Mouse (Mus musculus): ENCODE results near the gene Adamts7.

Adamts7 gene

DNA sequence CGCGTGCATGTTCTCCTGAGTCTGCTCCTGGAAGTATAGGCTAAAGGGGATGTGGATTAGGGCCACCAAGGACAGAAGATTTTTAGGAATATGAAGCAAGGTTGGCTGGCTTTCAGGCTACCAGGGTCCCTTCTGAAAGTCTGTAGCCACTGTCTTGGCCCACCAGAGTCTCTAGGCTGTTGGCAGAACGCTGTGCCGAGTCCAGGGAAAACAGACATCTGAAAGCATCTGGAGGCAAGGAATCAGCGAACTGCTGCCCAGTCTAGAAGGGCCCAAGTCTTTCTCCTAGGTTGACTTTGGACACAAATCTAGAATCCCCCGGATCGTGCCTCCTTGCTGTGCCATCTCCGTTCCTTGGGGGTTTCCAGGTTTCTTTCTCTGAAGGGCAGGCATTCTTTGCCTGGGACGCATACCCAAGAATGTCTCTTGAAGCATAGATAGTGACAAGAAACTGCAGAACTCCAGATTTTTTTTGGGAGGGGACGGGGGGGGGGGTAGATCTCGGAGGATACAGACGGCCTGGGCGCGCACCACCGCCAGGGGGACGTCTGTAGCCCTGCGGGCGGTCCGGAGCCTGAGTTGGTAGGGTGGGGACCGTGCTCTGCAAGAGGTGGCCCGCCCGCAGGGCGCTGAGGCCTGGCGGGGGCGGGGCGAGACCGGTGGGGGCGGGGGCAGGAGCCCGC lies 485 bp upstream of the Adamts7 start:
- DNase-seq: peak; percentile 66

GRCm38 (mm10) chr9:90163749-90164095 lies 853 bp downstream of the Adamts7 start:
- peak; percentile 25 for DNase-seq

GRCm38 (mm10) chr9:90164670-90165453 lies 2.0 kb downstream of the Adamts7 start:
- no peak for DNase-seq

- no peak for DNase-seq
Observed at GRCm38 (mm10) chr9:90165590-90165989, 2.7 kb downstream of the Adamts7 start.

- no peak for DNase-seq
Observed at GRCm38 (mm10) chr9:90166615-90167014, 3.7 kb downstream of the Adamts7 start.

- no peak for DNase-seq
Observed at GRCm38 (mm10) chr9:90169965-90170364, 7.1 kb downstream of the Adamts7 start.

GRCm38 (mm10) chr9:90171421-90171820 lies 8.6 kb downstream of the Adamts7 start:
- DNase-seq: no peak

DNA sequence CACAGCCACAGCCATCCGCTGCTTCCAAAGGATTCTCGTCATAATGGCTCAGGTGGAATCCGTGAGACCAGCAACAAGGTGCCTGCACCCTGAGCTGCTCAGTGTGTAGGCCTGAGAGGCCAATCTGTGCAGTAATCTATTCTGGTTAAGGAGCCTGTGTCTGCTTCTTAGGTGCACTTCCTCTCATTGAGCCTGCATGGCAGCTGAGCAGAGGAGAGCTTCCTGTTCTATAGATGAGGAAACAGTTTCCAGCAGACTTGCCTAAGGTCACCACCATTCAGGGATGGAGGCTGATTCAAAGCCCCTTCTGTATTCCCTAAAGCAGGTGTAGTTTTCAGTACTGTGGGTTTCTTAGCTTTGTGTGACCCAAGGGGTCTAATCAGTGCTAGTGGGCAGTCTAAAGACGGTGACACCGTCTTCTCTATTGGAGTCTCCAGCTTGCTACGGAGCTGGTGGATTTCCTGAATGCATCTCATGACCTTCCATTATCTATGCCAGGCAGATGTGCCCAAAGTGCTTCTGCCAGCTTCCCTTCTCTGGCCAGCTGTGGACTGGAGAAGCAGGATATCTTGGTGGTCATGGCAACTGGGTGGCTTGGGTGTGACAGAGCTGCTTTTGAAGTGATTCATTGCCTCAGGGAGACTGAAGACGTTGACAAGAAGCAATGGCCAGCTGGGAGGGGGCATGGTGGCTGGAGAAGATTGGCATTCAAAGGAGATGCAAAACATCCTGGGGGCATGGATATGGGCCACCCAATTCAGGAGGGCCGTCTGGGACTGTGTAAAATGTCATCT lies 9.9 kb downstream of the Adamts7 start:
- DNase-seq: no peak

GRCm38 (mm10) chr9:90173330-90173729 lies 10.5 kb downstream of the Adamts7 start:
- no peak for DNase-seq

DNA sequence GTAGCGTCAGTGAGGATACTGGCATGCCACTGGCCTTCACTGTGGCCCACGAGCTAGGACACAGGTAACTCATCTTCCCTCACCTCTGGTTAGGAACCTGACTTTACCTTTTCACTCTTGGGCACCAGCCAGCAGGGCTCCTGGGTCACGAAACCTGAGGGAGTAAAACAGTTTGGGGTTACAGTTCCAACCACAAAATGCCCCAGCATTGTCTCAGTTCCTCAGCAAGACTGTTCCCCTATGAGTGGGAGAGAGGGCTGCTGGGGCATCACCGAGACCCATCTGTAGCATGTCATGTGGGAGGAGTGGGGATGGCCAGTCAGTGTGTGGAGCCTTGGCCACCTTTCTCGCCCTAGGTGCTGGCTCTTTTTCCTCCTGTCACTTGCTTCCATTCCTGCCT lies 16.5 kb downstream of the Adamts7 start:
- no peak for DNase-seq

- DNase-seq: no peak
Observed at GRCm38 (mm10) chr9:90181656-90182388, 19.0 kb downstream of the Adamts7 start.

DNA sequence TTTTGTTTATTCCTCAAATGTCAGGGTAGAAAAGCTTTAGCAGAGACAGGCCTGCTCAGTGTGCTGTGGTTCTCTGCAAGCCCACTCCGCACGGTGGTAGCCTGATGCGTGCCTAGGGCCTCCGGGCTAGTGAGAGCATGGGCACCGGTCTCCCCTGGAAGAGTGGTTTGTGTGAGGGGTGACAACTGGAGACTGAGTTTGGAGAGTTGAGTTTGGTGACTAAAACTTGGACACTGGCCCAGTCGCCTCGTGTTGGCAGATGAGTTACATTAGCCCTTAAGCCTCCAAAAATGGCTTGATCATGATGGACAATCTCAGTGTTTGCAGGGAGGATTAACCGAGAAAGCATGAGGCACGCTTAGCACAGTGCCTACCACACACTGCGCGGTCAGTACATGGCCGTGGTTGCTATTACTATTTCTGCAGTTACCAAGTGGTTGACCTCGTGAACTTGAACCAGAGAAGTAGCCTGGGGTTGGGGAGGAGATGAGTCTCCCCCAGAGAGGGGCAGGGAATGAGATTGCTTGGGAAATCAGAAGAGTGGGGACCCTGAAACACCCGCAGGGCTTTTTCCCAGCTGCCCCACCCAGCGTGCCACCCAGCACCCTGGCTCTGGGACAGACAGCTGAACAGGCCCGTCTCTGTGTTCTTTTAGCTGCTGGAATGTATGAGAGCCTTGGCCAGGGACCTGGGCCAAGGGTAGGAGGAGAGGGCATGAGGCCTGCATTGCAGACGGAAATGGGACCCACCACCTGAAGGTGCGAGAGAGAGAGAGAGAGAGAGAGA lies 20.0 kb downstream of the Adamts7 start:
- no peak for DNase-seq

DNA sequence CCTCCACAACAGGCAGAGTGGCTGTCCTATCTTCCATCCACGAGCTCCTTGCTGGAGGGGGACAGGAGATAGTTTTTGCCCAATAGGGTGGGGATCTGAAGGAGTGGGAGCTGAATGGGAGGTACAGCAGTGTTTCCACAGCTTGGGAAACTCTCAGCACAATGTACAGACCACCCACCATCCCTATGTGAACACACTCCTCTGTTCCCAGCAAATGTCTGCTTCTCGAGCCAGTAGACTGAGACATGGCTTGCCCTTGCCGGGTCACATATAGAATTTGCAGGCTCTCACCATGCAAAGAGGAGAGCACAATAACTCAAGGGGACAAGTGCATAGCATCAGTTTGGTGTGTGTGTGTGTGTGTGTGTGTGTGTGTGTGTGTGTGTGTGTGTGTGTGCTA lies 20.7 kb downstream of the Adamts7 start:
- DNase-seq: no peak

GRCm38 (mm10) chr9:90184116-90184515 lies 21.2 kb downstream of the Adamts7 start:
- DNase-seq: peak; percentile 40

DNA sequence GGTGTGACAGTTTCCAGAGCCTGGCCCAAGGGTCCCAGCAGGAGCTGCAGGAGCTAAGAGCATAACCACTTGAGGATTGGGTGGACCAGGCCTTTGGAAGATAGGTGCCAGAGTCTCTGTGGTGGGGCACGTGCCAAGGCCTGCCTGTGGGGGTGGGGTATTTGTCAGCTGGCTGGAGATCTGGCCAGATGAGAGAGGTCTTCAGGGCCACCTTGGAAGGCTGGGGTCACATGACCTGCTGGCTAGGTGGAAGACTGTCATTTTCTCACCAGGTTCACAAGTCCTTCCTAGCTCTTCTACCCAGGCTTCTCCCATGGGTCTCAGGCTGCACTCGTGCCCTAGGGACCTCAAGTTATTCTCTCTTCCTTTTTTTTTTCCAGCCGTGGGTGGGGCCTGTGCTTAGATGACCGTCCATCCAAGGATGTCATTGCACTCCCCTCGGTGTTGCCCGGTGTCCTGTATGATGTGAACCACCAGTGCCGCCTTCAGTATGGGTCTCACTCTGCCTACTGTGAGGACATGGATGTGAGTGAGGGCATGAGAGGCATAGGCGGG lies 22.6 kb downstream of the Adamts7 start:
- DNase-seq: no peak

- DNase-seq: no peak
Observed at GRCm38 (mm10) chr9:90188893-90189292, 26.0 kb downstream of the Adamts7 start.

DNA sequence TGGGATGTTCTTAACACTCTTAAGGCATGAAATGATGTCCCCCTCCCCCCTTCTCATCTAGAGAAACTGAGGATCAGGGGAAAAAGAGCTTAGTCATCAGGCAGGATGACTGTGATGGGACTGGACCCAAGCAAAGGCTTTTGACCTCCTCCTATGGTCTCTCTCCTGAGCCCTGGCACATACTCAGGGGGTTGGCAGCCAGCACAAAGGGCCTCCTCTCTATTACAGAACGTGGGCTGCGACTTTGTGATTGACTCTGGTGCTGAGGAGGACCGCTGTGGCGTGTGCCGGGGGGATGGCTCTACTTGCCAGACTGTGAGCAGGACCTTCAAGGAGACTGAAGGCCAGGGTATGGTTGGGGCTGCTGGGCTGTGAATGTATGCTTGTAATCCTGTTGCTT lies 26.5 kb downstream of the Adamts7 start:
- DNase-seq: no peak

GRCm38 (mm10) chr9:90195000-90195399 lies 32.1 kb downstream of the Adamts7 start:
- DNase-seq: no peak

DNA sequence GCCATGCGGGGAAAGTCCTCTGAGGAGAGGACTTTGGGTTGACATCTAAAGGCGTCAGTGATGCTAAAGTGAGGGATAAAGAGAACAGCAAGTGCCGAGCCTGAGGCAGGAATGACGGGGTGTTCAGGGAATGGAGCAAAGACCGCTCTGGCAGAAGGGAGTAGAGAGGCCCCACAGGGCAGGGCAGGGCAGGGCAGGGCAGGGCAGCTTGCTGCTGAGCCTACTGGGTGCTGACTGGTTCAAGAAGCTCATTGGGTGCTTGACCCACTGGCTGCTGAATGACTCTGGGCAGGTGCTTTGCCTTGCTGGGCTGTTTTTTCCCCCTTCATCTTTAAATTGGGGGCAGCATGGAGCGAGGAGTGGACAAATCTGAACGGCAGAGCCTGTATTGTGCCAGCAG lies 33.4 kb downstream of the Adamts7 start:
- DNase-seq: no peak

DNA sequence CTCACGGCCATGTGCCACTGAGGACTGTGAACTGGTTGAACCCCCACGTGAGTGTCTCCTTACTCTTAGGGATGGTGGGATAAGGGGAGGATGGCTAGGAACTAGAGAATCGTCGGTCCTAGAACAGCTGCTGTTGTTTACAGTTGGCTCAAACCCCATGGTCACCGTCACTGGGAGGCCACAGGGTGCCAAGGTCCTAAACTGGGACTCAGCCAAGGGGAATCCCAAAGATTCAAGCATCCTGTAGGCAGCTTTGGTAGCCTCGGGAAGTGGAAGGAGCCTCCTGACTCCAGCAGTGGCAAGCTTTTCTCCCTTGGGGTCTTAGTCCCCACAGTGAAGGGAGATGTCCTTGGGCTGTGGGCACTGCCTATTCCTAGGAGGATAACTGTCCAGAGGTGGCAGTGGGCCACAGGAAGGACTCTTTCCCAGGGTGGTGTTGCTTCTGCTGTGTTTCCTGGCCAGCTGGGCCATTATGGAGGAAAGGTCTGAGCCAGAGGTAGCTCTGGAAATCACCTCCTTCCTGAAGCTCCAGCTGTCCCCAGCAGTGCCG lies 34.3 kb downstream of the Adamts7 start:
- no peak for DNase-seq

DNA sequence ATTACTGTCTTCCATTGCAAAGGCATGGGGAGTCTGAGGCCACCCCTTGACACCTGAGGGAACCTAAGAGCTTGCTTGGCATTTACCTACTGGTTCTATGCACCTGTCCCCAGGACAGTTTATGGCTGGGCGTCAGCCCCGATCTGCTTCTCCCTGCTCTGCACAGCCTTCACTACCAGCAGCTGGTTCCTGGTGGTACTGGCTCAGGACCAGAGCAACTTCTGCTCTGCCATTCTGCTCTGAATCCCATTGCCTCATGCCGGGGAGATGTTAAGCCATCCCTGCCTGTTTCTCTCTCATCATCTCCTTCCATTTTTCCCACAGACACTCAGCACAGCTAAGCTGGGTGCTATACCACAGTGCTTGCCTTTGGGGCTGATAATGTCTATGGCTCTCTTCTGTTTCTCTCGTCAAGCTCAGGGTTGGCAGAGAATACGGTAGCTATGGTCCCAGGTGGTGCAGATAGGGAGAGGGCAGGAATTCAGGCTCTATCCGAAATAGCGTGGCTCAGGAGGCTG lies 35.1 kb downstream of the Adamts7 start:
- no peak for DNase-seq

Measured in liver (tissue).